Mouse (Mus musculus): ENCODE measurements around the gene Zfand4.

Gene Zfand4

GRCm38 (mm10) chr6:116374618-116375017 lies 110.6 kb downstream of the Zfand4 start:
- no peak for DNase-seq (ENCODE audit: low spot score)

DNA sequence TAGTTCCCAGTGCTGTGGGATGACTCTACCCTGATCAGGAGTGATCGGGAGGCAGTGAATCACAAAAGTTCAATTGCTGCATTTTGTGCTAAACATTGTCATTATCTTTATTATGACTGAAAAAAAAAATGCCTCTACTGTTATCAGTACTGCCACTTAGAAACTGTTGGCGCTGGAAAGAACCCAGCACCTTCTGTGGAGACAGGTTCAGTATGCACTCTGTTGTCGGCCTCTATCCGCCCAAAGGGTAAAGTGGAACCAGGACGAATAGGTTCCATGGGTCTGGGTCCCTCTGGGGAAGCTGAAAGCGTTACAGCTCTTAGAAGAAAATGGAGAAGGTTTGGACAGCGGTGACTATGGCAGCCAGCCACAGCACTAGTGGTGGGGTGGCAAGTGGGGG lies 114.9 kb downstream of the Zfand4 start:
- DNase-seq (ENCODE audit: low spot score): no peak
